Mouse (Mus musculus) urinary bladder, postnatal 25 days (tissue): ENCODE measurements around the gene Cyb5d1.

Source experiments
- DNase-seq: peaks from one replicate; pipeline ENCODE4 v3.0.0; 2022; ENCODE audit warnings: low spot score

The Cyb5d1 gene

DNA sequence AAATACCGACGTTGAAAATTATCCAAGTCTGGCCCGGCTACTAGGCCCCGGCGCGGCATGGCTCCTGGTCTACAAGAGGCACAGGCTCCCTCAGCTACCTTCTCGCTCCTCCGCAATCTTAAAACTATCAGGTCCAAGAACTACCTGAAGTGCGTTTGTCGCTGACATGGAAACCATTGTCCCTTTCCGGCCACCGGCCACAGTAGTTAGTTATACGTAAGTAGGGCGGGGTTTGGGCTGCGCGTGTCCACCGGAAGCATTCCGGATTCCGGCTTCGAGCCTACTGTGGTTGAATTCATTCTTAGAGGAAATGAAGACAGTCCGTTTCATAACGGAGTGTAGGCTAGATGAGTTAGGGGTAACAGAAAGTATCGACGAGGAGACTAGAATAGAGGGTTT, at the start of gene Cyb5d1, which contains the start of gene Naa38:
Gene Cyb5d1 (minus strand): TSS at position 397 of the 399 bp plus-strand sequence.
Gene Naa38 (plus strand): TSS at position 253 of the 399 bp plus-strand sequence.
- DNase-seq, result peak; percentile 79

DNA sequence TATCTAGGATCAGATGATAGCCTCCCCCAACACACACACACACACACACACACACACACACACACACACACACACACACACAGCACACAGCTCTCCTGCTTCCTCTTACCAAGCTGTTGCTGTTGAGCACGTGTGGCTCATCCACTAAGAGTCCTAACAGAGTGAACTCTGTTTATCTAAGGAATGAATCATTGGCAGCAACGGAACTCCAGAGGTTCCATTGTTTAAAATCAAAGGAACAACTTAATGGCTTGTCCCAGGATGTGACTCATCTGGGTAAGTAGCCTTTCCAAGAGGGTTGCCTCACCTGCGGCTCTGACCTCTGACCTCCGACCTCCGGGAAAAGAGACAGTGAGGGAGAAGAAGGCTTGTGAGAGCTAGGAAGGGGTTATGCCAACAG, 47.9 kb upstream of the Cyb5d1 start:
- DNase-seq, result no peak

DNA sequence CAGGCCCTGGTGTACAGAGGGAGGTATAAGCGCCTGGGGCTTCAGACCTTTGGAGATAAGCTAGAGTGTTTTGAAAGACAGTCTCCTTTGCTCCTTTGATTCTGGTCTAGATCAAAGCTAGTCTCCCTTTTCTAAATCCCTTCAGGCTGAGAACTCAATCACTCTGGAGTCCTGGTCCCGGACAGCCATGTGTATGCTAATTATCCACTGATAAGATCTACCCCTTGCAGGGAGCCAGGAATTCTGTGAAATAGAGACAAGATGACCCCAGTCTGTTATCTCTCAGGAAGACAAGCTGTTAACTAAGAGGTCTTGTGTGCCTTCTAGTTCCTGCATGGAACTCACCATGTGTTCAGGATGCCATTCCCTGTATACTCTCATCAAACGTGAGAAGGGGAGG, 41.9 kb upstream of the Cyb5d1 start:
- DNase-seq, result no peak

DNA sequence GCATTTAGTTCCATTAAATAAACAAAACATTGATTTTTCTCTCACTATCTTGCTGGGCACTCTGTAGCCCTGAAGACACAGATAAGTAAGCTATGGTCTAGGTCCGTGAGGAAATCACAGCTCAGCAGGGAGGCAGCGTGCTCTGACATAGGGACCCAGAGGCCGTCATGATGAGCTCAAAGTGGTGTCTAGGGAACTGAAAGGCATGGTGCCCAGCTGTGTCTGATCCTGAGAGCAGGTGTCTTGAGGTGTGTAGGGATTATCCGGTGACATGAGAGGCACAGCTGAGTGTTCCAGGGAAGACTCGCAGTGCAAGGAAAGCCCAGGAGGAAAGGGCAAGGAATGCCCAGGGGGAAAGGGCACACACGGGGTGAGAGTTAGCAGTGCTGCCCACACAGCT, 37.8 kb upstream of the Cyb5d1 start:
- no peak for DNase-seq

DNA sequence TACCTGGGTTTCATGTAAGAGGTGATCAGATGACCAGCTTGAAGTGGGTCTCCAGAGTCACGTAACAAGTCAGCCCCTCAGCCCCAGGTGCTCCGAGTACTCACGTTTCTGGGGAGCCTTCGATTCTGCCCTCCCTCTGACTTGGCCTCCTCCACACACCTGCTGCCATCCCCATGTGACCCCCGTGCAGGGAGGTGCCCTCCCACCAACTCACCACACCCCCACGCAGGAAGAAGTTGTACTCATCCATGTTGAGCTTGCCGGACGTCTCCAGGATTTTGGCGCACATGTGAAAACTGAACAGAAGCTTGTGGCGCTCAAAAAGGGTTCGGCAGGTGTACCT, 37.2 kb upstream of the Cyb5d1 start:
- no peak for DNase-seq

DNA sequence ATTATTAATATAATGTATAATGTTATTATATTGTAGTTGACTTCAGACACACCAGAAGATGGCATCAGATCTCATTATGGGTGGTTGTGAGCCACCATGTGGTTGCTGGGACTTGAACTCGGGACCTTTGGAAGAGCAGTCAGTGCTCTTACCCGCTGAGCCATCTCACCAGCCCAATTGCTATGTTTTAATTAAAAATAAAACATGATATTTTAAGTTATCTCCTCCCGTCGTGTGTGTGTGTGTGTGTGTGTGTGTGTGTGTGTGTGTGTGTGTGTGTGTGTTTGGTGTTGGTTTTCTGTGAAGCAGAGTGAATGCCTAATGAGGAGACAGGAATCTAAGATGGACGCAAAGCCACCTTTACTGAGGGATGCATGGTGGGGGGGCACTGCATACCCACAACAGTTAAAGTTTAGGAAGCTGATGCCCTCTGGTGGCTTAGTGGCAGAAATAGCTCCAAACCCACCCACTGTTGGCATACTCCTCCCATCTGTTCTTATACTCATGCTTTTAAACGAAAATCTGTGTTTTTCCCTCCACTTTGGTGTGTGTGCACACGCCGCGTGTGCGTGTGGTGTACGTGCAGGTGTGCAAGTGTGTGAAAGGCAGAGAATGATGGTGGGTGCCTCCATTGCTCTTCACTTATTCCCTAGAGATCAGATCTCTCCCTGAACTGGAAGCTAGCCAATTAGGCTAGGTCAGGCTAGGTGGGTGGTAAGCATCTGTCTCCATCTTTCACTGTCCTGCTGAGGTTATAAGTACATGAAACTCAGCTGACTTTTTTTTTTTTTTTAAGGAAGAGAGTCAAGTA, 36.6 kb upstream of the Cyb5d1 start:
- peak; percentile 48 for DNase-seq

DNA sequence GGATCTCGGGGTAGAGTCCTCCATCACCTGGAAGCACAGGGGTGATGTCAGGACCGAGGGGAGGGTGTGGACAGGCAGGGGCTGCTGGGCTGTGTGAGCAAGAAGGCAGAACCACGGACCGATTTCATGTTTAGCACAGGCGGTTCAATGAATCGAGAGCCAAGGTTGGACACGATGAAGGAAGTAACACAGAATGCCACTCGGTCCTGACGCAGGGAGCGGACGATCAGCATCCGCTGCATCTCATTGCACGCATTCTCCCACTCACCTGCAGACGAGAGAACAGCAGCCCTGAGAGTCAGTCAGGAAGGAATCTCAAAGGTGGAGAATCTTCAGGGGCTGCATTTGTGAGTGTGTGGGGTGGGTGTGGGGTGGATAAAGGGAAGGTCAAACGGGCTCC, 35.2 kb upstream of the Cyb5d1 start:
- DNase-seq, result no peak

DNA sequence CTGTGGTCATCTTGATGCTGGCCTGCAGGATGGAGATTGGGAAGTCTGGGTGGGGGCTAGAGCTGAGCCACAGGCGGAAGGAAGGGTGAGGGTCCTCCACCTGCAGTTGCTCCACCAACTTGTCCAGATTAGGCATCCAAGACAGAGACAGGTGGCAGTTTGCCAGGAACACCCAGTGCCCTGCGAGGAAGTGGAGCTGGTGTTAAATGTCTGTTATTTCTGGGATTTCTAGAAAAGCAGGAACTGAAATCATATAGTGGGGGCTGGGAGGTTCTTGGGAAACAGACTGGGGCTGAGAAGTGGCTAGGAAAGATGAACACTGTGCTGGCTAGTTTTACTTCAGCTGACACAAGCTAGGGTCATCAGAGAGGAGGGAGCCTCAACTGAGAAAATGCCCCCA, 33.9 kb upstream of the Cyb5d1 start:
- DNase-seq, result no peak

DNA sequence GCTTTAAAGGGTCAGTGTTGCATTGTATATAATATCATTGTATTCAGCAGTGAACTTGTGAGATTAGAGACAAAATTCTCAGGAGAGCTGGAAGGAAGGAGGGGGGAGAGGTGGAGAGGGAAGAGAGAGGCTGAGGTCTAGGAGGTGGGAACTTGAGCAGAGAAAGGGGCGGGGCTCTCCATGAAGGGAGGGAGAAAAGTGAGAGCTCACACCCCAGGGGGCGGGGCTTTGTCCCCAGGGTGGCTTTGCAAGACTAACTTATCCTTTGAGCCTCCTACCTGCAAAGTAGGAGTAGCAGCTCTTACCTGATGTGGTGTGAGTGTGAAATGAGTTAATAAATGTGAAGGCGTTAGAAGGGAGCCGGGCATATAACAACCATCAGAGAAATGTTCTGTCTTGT, 33.3 kb upstream of the Cyb5d1 start:
- DNase-seq, result peak; percentile 55

DNA sequence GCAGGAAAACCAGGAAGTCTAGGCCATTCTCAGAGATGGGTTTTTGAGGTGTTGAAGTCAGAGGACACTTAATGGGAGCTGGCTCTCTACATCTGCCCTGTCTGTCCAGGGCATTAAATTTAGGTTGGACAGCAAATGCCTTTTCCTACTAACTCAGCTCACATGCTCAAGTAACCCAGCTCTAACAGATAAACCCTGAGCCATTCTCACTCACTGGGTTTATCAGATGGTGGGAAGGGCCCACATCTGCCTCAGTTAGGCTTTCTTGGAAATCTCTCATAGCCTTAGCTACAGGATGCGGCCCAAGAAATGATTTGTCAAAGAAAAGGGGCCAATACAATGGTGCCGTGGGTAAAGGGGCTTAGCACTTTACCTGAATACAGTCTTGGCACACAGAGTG, 30.8 kb upstream of the Cyb5d1 start:
- DNase-seq, result no peak

DNA sequence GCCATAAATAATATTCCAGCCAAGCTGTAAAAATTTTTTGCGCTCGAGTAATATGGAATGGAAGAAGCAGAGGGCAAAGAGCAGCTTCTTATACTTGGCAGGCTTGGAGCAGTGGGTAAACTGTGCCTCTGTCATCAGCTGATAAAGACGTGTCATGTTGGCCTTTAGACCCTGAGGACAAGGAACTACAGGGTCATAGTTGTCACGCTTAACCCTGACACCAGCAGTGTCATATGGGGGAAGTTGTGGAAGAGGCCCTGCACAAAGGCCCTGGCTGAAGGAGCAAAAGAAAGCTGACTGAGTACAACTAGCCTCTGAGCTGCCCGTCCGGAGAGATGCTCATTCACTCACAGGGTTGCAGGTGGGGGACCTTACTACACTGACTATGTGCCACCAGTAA, 28.5 kb upstream of the Cyb5d1 start:
- DNase-seq, result no peak

DNA sequence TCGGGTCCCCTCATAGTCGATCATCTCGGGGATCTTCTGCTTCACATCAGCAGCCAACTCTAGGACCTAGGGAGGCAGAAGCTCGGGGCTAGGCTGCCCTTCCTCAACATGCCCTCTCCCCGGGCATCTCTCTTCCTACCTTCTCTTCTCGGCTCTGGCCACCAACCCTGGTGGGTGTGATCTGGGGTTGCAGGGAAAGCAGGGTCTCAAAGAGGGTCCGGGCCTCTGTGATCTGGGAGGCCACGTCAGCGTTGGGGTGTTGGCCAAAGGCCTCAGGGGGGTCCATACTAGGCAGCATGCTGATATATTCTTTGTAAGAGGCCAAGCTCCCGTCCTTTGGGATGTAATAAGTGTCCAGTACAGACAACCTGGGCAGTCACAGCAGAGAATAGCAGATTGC, 27.4 kb upstream of the Cyb5d1 start:
- DNase-seq, result no peak

DNA sequence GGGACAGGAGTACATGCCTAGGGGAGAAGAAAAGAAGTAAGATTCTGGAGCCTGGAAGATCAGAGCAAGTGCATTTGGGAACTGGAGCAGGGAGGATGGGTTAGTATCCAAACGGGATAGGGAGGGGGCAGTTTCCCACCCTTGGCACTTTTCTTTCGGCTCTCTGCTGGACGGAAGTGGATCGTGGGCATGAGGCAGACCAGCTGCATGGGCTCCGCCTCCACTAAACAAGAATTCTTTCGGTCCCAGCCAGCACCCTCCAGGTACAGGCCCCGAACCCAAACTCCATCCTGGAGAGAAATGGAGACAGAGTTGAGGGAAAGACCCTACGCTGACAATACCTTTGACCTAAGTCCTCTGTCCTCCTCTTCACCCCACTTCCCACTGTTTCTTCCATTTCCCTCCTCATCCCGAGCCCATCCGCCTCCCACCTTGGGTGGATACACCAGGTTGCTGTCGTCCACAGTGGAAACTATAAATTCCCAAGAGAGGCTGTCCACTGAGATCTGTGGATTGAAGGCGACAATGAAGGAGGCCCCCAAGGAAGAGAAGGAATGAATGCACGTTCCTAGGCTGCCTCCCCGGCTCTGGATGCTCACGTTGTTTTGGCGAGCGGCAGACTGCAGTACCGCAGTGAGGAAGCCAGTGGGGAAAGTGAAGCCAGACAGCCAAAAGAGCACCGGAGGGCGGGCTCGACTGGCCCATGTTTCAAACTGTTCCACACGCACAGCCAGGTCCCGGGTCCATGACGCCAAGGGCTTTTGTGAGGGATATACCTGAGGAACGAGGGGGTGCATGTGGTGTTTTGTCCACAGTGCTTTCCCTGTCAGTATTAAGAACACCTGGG, 25.9 kb upstream of the Cyb5d1 start:
- DNase-seq, result no peak

DNA sequence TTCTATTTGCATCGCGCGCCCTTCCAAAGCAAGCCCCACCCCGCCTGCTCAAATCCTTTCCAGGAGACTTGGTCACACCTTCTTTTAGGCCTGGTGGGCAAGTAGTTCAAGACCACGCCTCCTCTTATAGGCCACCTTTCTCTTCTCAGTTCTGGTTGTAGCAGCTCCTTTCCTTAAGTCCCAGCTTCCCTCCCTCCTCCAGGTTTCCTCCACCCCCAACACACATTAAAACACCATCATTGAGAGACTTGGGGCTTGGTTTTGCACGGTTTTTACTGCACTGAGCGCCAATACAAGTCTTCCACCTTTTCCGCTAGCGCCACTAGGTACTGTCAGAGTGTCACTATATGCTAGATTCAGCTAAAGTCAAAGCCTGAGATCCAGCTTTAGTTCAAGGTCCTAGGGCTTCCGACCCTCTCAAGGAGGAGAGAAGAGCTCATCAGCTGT, 25.1 kb upstream of the Cyb5d1 start:
- DNase-seq, result no peak

DNA sequence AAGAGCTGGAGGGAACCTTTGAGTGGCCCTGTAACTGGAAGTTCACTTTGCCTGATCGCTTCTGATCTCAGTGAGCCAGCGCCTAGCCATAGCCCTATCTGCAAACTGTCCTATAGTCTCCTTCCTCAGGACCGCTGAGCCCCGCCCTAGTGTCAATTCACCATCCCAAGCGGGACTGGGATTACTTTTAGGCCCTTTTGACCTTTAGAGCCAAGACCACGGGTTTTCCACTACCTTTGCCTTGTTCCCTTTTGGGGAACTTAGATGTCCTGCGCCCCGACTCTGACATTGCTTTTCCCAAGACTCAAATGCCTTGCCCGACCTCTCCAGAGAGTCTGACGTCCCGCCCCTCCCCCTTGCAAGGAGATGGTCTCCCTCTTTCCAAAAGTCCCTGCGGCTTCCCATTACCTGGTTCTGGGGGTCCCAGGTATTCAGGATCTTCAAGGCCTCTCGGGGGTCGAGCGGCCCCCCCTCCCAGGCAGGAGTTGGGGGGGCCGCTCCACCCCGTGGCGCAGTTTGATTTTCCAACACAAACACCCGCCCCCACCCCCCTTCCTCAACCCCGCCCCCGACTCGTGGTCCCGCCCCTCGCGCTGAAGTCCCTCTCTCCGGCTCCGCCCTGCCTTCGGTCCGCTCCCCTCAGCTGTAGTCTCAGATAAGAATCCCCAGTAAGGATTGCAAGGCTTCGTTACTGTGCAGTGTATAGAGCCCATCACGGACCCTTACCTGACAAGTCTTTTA, 24.6 kb upstream of the Cyb5d1 start:
- no peak for DNase-seq

DNA sequence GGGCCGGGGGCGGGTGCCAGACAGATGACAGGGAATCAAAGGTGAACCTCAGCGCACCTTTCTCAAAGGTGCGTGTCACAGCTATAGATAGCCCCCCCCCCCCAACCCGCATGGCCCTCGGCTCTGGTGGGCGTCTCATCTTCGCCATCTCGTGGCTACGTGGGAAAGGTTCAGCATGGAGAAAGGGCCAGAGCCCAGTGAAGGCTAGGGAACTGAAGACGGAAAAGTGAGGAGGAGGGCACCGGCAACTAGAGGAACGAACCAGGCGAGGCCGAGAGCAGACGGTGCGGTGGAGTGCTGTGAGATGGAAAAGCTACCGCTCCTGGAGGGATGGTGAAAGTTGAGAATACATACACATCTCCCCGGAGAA, 24.0 kb upstream of the Cyb5d1 start:
- no peak for DNase-seq

DNA sequence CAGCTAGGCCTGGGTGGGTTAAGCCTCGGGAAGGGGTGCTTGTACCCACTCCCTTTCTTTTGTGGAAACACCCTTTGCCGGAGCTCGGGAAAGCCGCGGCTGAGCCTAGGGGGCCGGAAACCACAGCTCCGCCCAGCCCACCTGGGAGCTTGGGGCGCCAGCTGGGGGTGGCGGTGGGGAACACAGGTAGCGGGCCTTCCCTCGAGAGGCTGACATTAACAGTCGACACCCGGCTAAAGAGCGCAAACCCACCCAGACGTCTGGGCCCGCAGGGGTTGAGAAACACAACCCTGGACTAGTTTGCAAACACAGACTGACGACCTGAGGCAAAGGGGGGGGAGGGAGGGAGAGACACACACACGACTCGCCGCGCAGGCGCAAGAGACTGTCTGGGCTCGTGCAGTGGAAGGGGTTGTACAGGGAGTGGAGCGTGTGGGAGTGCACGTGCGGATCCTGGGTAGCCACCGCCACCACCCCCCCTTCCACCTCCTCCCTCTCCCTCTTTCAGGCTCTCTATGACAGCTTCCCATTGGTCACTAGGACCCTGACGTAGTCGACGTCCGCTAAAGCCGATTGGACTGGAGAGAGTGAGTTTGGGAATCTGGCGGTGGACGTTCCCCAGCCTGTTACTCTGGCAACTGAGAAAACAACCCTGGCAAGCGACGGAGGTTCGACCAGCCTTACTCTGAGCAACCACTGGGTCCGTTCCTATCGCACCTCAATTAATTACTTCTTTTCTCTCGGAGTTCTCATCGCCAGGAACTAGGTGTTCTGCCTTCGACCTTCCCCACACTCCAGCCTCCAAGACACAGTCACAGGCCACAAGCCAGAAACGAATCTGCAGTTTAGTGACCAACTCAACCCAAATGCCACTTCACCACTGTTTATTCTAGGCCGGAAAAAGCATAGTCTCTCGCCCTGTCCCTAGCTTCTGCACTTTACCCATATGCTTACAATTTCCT, 23.3 kb upstream of the Cyb5d1 start:
- peak; percentile 78 for DNase-seq

DNA sequence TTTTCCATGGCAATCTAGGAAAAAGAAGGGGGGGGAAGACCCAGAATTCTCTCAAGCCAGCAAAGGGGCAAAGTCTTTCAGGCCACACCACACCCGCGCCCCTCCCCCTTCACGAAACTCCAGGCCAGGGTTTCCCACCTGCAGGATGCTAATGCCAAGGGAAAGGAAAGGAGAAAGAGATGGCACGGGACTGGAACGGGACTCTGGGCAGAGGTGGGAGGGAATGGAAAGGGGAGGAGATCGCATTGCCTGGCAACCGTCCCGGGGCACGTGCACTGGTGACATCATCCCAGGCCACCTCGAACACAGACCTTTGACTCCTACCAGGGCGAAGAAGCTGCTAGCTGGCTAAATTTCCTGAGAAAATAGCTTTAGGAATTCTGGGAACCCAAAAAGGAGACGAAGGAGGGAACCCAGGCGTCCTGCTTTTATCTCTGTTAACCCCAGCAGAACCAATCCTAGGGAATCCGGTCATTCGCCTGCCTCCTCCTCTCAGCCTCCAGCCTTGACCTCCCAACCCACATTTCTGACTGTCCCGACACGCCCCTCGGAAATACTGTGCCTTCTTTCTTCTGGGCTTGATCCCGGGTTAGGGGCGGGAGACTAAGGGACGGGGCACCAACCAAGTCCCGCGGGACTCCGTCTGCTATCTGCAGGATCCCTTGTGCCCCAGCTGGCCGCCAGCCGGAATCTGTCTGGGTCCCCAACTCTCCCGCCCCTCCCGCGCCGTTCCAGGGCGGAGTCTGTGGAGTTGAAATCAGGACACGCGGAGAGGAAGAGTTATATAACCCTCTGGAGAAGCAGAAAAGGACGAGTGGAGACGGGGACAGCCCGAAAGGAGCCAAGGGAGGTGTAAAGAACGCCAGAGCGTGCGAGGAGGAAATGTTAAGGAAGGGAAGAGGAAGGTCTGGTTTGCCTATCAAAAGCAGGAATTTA, 22.3 kb upstream of the Cyb5d1 start:
- peak; percentile 91 for DNase-seq

DNA sequence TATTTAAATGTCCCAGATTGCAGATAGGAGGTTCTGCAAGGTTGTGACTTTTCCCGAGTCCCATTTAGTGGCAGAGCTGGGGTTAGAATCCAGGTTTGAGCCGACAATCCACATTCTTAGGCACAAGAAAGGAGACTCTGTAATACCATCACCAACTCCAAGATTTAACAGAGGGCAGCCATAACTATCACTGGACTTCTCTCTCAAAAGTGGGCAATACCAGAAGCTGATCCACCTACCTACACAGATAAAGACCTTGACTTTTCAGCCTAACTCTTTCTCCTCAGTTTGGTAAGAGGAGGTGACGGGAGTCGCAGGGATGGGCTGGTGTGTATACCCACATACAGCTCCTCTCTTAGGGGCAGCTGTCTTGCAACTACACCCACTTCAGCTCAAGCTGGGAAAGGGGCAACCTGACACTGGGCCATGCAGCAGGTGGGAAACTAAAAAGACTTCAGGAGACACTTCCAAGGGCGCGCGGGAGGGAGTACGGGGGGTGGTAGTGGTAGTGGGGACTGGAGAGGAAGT, 21.6 kb upstream of the Cyb5d1 start:
- no peak for DNase-seq

DNA sequence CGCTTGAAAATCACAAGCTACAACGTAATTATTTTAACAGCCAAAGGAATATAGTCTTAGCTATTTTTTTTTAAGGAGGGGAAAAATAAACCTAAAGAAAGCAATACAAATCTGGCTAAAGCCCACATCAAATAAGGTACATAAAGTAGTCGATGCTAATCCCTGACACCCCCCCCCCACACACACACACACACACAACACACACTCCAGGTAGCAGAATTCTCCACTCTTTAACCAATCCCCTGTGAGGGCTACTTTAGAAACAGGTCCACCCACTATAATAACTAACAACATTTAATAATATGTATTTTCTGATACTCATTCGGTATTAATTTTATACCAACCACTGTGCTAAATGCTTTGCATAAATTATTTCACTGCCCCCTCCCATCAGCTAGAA, 21.1 kb upstream of the Cyb5d1 start:
- DNase-seq, result no peak
